Comparison of ENCODE assay signal across 8 mouse cellular contexts in genomic region chr4:41349199-41349591, GRCm38 (mm10). TPM values are rescaled to one million over a fixed set of nuclear protein-coding genes. Genes with fewer than 3 reads are reported as not detected.
DNase-seq lines count a peak whose midpoint lies in the region; ATAC-seq and TF ChIP-seq lines count a peak whose summit lies in the region.

No protein-coding gene starts in this region.

- TF ChIP-seq RAD21 in MEL (IDR thresholded peaks at IDR 0.05; ENCODE audit: low read depth, low read length): no peak

- no peak for DNase-seq in heart, adult 9 months (ENCODE audit: low spot score in 2 of 2)
- peak; percentile 54 for DNase-seq in MEL (ENCODE audit: low read depth, low spot score)
- no peak for DNase-seq in forebrain, embryonic 14.5 days (ENCODE audit: low spot score)
- DNase-seq in retina, postnatal 7 days (ENCODE audit: low read depth, low spot score): peak; percentile 68
- DNase-seq in ovary, postnatal 10 days (ENCODE audit: low spot score): no peak
- no peak for DNase-seq in thymus, postnatal 0 days (ENCODE audit: low spot score)

- no peak for TF ChIP-seq CTCF in MEL (IDR thresholded peaks at IDR 0.05 in 2 of 3, conservative IDR thresholded peaks at IDR 0.05 in 1 of 3; ENCODE audit: control insufficient read depth in 1 of 3, insufficient read depth in 1 of 3, low read depth in 2 of 3, low read length in 3 of 3, poor library complexity in 1 of 3, severe bottlenecking in 1 of 3)

- no peak for TF ChIP-seq POLR2A in MEL (IDR thresholded peaks at IDR 0.05; ENCODE audit: control insufficient read depth in 1 of 2, insufficient read depth in 1 of 2, low read depth in 1 of 2, low read length in 2 of 2, poor library complexity in 1 of 2)

- H3K27ac ChIP-seq in heart, embryonic 16.5 days (ENCODE audit: low read length): peak overlapping the region; percentile 92
- H3K27ac ChIP-seq in MEL (ENCODE audit: control insufficient read depth, low read depth, low read length): peak overlapping the region; percentile 36; the same call in 1 of the 2 replicates
- H3K27ac ChIP-seq in forebrain, embryonic 14.5 days (ENCODE audit: low read depth, low read length): peak overlapping the region; percentile 95
- peak overlapping the region; percentile 89 for H3K27ac ChIP-seq in liver, embryonic 16.5 days (ENCODE audit: low read length)

- H3K4me3 ChIP-seq in heart, embryonic 16.5 days (ENCODE audit: low read length): peak overlapping the region; percentile 75
- H3K4me3 ChIP-seq in MEL (ENCODE audit: control insufficient read depth in 1 of 2, insufficient read depth in 1 of 2, low read depth in 2 of 2, low read length in 2 of 2): peak overlapping the region; percentile 76 to 97
- H3K4me3 ChIP-seq in forebrain, embryonic 14.5 days (ENCODE audit: low read depth, low read length): peak overlapping the region; percentile 83
- peak overlapping the region; percentile 80 for H3K4me3 ChIP-seq in liver, embryonic 16.5 days (ENCODE audit: low read depth, low read length)

- ATAC-seq in heart, embryonic 16.5 days (replicated peaks; ENCODE audit: extremely low read depth, insufficient read depth, low FRiP score): peak; percentile 53
- peak; percentile 80; the same call in 1 of the 2 replicates for ATAC-seq in forebrain, embryonic 14.5 days
- peak; percentile 38 for ATAC-seq in liver, embryonic 16.5 days (ENCODE audit: low read depth)

- H3K79me2 ChIP-seq in MEL (ENCODE audit: control insufficient read depth, insufficient read depth, low read length, poor library complexity): peaks cover 25% of the 10 kb centered on the region

- H3K4me2 ChIP-seq in heart, embryonic 16.5 days (ENCODE audit: low read depth, low read length): peak overlapping the region; percentile 73
- H3K4me2 ChIP-seq in forebrain, embryonic 14.5 days (ENCODE audit: low read length): peak overlapping the region; percentile 68
- peak overlapping the region; percentile 79 for H3K4me2 ChIP-seq in liver, embryonic 16.5 days (ENCODE audit: low read depth, low read length)

- peak overlapping the region; percentile 82 for H3K9ac ChIP-seq in heart, embryonic 16.5 days (ENCODE audit: low read length)
- peak overlapping the region; percentile 82 for H3K9ac ChIP-seq in MEL (ENCODE audit: control insufficient read depth, low read depth, low read length, poor library complexity, severe bottlenecking)
- peak overlapping the region; percentile 86 for H3K9ac ChIP-seq in forebrain, embryonic 14.5 days (ENCODE audit: low read length)
- H3K9ac ChIP-seq in liver, embryonic 16.5 days (ENCODE audit: low read depth, low read length): peak overlapping the region; percentile 95

- no peaks in the 10 kb centered on the region for H3K9me3 ChIP-seq in heart, embryonic 16.5 days (replicated peaks; ENCODE audit: control insufficient read depth, low read length)
- H3K9me3 ChIP-seq in MEL (replicated peaks; ENCODE audit: insufficient read depth, low read length): no peaks in the 10 kb centered on the region
- no peaks in the 10 kb centered on the region for H3K9me3 ChIP-seq in forebrain, embryonic 14.5 days (replicated peaks; ENCODE audit: control insufficient read depth, low read length)
- no peaks in the 10 kb centered on the region for H3K9me3 ChIP-seq in liver, embryonic 16.5 days (replicated peaks; ENCODE audit: control insufficient read depth, low read length)

- under 1% methylated on average over 28 of the region's 28 CpGs for WGBS in heart, embryonic 16.5 days
- whole genome bisulfite sequencing in forebrain, embryonic 14.5 days: under 1% methylated on average over 28 of the region's 28 CpGs
- WGBS in liver, embryonic 16.5 days (ENCODE audit: insufficient replicate concordance): under 1% methylated on average over 27 of the region's 28 CpGs

- H3K36me3 ChIP-seq in heart, embryonic 16.5 days (ENCODE audit: control insufficient read depth, insufficient read depth): peaks cover 6% of the 10 kb centered on the region; the same call in 1 of the 2 replicates
- peaks cover 0 to 23% of the 10 kb centered on the region in 2 experiments; a peak in 2 of 4 replicates for H3K36me3 ChIP-seq in MEL (ENCODE audit: control insufficient read depth in 1 of 2, insufficient read depth in 2 of 2, low read length in 2 of 2)
- no peaks in the 10 kb centered on the region for H3K36me3 ChIP-seq in forebrain, embryonic 14.5 days (ENCODE audit: control insufficient read depth, insufficient read depth, low read length)
- no peaks in the 10 kb centered on the region for H3K36me3 ChIP-seq in liver, embryonic 16.5 days (ENCODE audit: control insufficient read depth, insufficient read depth)

- no peak for TF ChIP-seq EP300 in MEL (IDR thresholded peaks at IDR 0.05; ENCODE audit: low read depth in 1 of 2, low read length in 2 of 2)

- H3K4me1 ChIP-seq in heart, embryonic 16.5 days (ENCODE audit: control insufficient read depth, insufficient read depth, low read length): peaks cover 10% of the 10 kb centered on the region
- H3K4me1 ChIP-seq in MEL (ENCODE audit: control insufficient read depth in 1 of 2, insufficient read depth in 2 of 2, low read length in 2 of 2): peaks cover 6 to 11% of the 10 kb centered on the region in 2 experiments
- H3K4me1 ChIP-seq in forebrain, embryonic 14.5 days (ENCODE audit: control insufficient read depth, insufficient read depth, low read length): peaks cover 8% of the 10 kb centered on the region; the same call in 1 of the 2 replicates
- H3K4me1 ChIP-seq in liver, embryonic 16.5 days (ENCODE audit: control insufficient read depth, low read depth, low read length): peaks cover 25% of the 10 kb centered on the region

- no peaks in the 10 kb centered on the region for H3K27me3 ChIP-seq in heart, embryonic 16.5 days (ENCODE audit: control insufficient read depth, insufficient read depth, low read length)
- no peaks in the 10 kb centered on the region for H3K27me3 ChIP-seq in MEL (ENCODE audit: control insufficient read depth in 1 of 2, insufficient read depth in 2 of 2, low read length in 2 of 2)
- no peaks in the 10 kb centered on the region for H3K27me3 ChIP-seq in forebrain, embryonic 14.5 days (replicated peaks; ENCODE audit: control insufficient read depth, insufficient read depth, low read length)
- H3K27me3 ChIP-seq in liver, embryonic 16.5 days (ENCODE audit: control insufficient read depth, insufficient read depth, low read depth, low read length): no peaks in the 10 kb centered on the region

TF ChIP-seq in MEL, 35 proteins besides CTCF, POLR2A, EP300 and RAD21:
- TF ChIP-seq MAZ (IDR thresholded peaks at IDR 0.05; ENCODE audit: low read depth, low read length) (peak; percentile 26; the same call in 1 of the 2 replicates), TAL1 (IDR thresholded peaks at IDR 0.05; ENCODE audit: low read length) (no peak)

RNA-seq across cellular contexts. Expression of gene Ubap1, which starts 0.4 kb away (rescaled TPM):
- 46.7 and 48.6 TPM in 2 replicates for polyA plus RNA-seq in heart, embryonic 16.5 days (2015; fragmentation: Nextera tagmentation; extraction: Ambion mirVana)
- total RNA-seq in MEL (2012; rRNA removed): 9.1 and 12.8 TPM in 2 replicates
- 10 to 100 TPM in 1 of 2 experiments, not detected in 1; 15.7 TPM for polyA plus RNA-seq in MEL (2012; ENCODE audit: insufficient read depth in 1 of 2, insufficient read length in 2 of 2, low read depth in 1 of 2, low replicate concordance in 2 of 2, missing spikeins in 1 of 2)
- 59.6 and 74.9 TPM in 2 replicates for polyA plus RNA-seq in forebrain, embryonic 14.5 days (2014; fragmentation: Nextera tagmentation; extraction: Ambion mirVana)
- polyA plus RNA-seq in liver, embryonic 16.5 days (2015; fragmentation: Nextera tagmentation; extraction: Ambion mirVana): 32.8 and 36.8 TPM in 2 replicates
- 37.2 and 43.2 TPM in 2 replicates for polyA plus RNA-seq in thymus, postnatal 0 days (2015; fragmentation: Nextera tagmentation; extraction: Ambion mirVana)

RNA-seq across cellular contexts. Expression of gene Dcaf12, which starts 34.5 kb away (rescaled TPM):
- 54.2 and 55.0 TPM in 2 replicates for polyA plus RNA-seq in heart, embryonic 16.5 days (2015; fragmentation: Nextera tagmentation; extraction: Ambion mirVana)
- 24.3 and 25.9 TPM in 2 replicates for total RNA-seq in MEL (2012; rRNA removed)
- 10 to 100 TPM in 1 of 2 experiments, not detected in 1; 49.2 TPM for polyA plus RNA-seq in MEL (2012; ENCODE audit: insufficient read depth in 1 of 2, insufficient read length in 2 of 2, low read depth in 1 of 2, low replicate concordance in 2 of 2, missing spikeins in 1 of 2)
- 53.4 and 64.7 TPM in 2 replicates for polyA plus RNA-seq in forebrain, embryonic 14.5 days (2014; fragmentation: Nextera tagmentation; extraction: Ambion mirVana)
- 79.7 and 87.8 TPM in 2 replicates for polyA plus RNA-seq in liver, embryonic 16.5 days (2015; fragmentation: Nextera tagmentation; extraction: Ambion mirVana)
- 53.3 and 54.4 TPM in 2 replicates for polyA plus RNA-seq in thymus, postnatal 0 days (2015; fragmentation: Nextera tagmentation; extraction: Ambion mirVana)

Comparison
In these comparisons a context has a peak if more than half of its experiments do, and no peak if none do; other contexts are left out.
1. H3K27ac ChIP-seq: peak in every context shown above with its lines; median percentile 95 in forebrain, embryonic 14.5 days; 92 in heart, embryonic 16.5 days; 89 in liver, embryonic 16.5 days; 36 in MEL.
2. DNase-seq: peak in MEL (single experiment) and retina, postnatal 7 days (single experiment); none in heart, adult 9 months (0 of 2), forebrain, embryonic 14.5 days (single experiment), ovary, postnatal 10 days (single experiment) and thymus, postnatal 0 days (single experiment).
3. Peak in every context shown above with its lines, with median percentiles within 50 percentile points of each other: ATAC-seq, H3K4me2 ChIP-seq, H3K4me3 ChIP-seq and H3K9ac ChIP-seq.